Mouse (Mus musculus) G1E (cell line): ENCODE data around the gene Gin1.

ENCODE experiments used
- CTCF ChIP-seq: IDR thresholded peaks from 2 replicates; pipeline ENCODE4 v1.5.1; 2012; ENCODE audit warnings: low read depth, low read length, inconsistent platforms, mixed read lengths
- GATA2 ChIP-seq: IDR thresholded peaks from 2 replicates; pipeline ENCODE4 v1.6.1; 2012; ENCODE audit warnings: low read depth, low read length, inconsistent platforms, borderline replicate concordance
- POLR2AphosphoS5 ChIP-seq: IDR thresholded peaks from 2 replicates; pipeline ENCODE4 v1.6.1; 2012; ENCODE audit warnings: low read depth, low read length, inconsistent platforms; ENCODE audit not compliant: insufficient replicate concordance

GRCm38 (mm10) chr1:97773362-97773761, 3.4 kb downstream of the Gin1 start:
- no peak for TF ChIP-seq POLR2AphosphoS5
- no peak for TF ChIP-seq CTCF
- TF ChIP-seq GATA2 = no peak
